Mouse (Mus musculus) thymus, adult 18-20 months (tissue): ENCODE measurements around the gene Olfr13.
"Not testable (repeated sequence)": the region's sequence is repeated elsewhere in the genome, so short reads cannot be mapped to it uniquely, and the experiment has no call there.

Source experiments
- DNase-seq, 2 experiments: peaks; one replicate each; pipeline ENCODE4 v3.0.0; 2022; ENCODE audit warnings: mixed read lengths in 2 of 2

Olfr13 gene

DNA sequence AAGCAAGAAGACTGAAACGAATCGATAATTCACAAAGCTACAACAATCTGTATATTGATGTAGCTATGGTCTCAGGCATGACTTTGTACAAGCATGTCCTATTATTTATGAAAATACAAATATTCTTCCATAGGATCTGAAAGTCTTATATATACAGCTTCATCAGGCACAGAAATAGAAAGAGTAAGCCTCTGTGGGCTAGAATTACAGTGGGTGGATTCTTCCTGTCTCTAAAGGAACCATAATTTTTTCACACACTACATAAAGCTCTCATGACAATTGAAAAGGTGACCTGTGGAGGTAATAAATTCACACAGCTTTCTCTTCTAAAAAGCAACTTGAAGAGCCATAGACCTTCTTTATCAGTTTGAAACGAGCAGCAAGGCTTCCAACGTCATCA, at the start of gene Olfr13:
Olfr13 (plus strand) TSS at position 301 of the 400 bp plus-strand sequence.
- DNase-seq: no peak

DNA sequence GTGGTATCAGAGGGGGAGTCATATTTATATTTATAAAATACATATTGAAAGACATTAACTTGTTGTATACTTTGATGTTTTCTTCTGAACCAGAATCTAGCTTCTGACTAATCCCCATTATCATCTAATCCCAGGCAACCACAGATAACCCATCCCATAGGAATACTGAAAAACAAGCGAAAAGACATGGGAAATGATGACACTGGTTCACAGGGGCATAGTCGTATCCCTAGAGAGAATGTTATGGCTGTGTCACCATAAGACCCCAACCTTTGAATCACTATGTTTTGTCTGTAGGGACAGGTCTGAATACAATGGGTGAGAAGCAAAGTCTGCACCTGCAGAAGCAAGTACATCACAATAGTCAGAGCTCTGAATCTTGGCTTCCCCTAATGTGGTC, 25.7 kb upstream of the Olfr13 start, which contains the start of gene Olfr237-ps1:
Olfr237-ps1 (plus strand) TSS at position 301 of the 400 bp plus-strand sequence.
- DNase-seq: not testable (repeated sequence)

DNA sequence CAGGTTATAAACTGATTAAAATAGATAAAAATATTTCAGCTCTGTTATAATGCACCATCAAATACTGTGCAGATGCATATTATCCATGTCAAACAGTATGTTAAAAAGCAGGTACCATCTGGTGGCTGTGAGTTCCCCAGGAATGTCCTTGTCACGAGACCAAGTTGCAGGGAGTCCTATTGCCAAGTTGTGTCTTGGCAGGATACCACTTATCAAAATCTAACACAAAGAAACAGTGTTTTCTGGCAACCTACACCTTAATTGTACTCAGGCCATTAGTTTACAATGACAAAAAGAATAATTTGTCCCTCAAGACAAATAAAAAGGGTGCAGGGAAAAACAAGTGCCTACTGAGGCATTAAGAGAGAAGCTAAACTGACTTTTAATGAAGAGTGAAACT, 12.4 kb upstream of the Olfr13 start:
- no peak for DNase-seq

- DNase-seq: no peak
Observed at GRCm38 (mm10) chr6:43162982-43163381, 9.0 kb upstream of the Olfr13 start, which contains the start of gene Olfr437. Gene Olfr437, plus strand, starts transcription at chr6:43163282.

- DNase-seq: no peak
Observed at GRCm38 (mm10) chr6:43167246-43167645, 4.7 kb upstream of the Olfr13 start.

DNA sequence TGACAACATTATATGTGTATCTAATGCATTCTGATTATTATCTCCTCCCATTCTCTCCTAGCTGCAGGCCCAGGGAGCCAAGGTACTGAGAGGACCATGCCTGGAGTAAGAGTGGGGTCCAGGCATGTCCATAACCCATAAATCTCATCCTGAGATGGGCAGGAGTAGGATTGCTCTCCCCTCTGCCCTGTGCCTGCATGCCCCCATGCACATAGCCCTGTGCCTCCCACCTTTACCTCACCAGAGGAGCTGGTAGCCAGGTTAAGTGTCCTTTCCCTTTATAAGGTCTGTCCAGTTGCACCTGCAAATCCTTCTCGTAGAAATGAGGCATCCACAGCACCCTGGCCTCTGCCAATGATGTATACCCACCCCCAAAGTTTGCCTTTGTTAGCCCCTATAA, 6.2 kb downstream of the Olfr13 start:
- DNase-seq: no peak

DNA sequence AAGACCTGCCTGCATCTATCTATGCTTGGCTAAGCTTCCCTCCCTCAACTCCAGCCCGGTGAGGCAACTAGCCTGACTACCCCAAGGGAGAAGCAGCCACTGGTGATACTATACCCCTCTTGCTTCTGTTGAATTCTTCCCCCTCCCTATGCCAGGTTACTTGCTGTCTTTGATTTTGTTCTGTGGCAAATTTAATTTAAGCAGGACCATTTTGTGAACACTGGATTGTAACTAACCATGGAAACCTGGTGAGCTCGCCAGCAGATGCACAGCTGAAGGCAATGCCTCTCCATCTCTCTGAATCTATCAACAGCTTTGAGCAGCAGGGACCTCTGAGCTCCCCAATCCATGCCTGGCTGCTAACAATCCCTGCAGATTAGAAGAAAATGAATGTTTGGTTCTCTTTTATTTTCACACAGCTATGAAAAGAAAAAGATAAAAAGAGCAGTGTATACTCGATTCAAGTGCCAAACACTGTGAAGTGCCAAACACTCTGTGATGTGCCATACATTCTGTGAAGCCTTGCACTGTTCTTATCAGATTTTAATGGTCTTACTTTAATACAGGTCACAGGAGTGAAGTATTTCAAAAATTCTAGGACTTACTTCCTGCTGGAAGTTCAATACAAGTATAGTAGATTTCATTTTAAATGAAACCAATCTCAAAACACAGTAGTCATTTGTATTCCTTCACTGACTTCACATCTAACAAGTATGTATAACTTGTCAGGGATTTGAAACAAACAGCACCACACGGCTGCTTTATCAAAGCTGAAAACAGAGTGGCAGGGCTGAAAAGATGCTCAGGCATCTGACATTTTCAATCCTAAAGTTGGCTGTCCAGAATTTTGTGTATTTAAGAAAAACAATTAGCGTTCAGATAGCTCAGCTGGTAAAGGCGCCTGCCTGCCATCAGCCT, 6.9 kb downstream of the Olfr13 start:
- no peak for DNase-seq

DNA sequence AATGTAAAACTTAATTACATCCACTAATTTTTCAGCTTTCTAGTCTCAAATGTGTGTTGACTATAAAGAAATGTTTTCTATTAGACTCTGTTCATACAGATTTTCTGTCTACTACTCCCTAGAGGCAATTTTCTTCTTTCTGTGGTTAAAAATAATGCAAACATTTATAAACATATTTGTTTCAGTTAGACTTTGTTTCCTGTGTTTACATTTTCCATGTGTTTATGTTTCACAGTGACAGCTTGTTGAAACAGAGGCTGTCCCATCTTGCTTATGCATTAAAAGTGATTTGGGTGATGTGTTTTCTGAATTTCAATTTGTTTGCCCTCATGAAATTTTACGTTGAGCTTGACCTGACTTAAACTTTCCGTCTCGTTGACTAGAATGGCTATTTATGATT, 19.0 kb downstream of the Olfr13 start:
- DNase-seq: no peak

DNA sequence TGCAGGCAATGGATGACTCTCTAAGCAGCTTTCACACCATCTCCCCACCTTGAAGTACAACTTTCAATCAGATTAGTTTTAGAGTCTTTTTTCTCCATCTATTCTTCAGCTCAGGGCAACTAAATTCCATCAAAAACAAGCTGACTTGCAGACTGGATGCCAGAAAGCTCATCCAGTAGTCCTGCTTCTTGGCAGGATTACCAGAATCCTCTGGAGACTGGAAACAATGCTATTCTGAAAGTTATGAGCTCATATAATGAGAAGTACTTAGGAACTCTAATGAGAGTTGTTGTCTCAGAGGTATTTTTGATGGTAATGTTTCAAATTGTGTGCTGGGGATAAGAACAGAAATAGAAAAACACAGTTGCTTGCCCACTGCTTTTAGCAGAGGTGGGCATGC, 24.8 kb downstream of the Olfr13 start, which contains the start of gene Olfr435:
Olfr435 (plus strand) TSS at position 366 of the 400 bp plus-strand sequence.
- DNase-seq: no peak

DNA sequence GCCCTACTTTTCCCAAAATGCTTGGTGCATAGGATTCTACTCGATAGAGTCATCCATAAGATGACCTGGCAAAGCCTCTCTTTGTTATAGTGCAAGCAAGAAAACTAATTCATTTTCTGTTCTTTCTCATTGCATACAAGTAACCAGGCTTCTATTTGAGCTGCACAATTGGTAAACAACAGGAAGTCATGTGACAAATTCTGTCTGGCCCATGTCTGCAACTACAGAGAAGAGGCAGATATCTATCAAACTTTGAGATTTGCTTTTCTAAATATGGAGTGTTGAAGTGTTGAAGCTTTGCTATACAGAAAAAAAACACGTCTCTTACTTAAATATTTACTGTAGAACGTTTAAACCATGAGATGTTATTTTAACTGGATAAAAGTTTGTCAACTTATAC, 26.2 kb downstream of the Olfr13 start:
- DNase-seq: no peak

- DNase-seq: no peak
Observed at GRCm38 (mm10) chr6:43202786-43203185, 30.8 kb downstream of the Olfr13 start.

DNA sequence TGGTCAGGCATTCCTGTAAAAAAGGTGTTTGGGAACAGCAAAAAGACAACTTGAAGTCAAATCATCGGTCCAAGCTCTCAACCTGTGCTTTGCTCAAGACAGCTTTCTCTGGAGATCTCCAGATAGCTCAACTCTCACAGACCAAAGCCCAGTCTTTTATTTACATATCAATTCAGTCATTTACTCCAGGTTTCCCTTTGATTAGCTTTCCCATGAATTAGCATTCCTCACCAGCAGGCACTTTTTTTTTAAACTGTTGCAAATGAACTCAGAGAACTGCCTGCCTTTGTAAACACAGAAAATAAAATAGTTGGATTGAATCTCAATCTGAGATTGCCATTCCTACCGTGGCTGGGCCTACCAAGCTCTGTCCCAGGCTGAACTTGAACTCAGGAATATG, 33.4 kb downstream of the Olfr13 start:
- no peak for DNase-seq

- not testable (repeated sequence) for DNase-seq
Observed at GRCm38 (mm10) chr6:43212873-43213272, 40.9 kb downstream of the Olfr13 start, which contains the start of gene Olfr434. Gene Olfr434, plus strand, starts transcription at chr6:43213021.
